In the genomic region with DNA sequence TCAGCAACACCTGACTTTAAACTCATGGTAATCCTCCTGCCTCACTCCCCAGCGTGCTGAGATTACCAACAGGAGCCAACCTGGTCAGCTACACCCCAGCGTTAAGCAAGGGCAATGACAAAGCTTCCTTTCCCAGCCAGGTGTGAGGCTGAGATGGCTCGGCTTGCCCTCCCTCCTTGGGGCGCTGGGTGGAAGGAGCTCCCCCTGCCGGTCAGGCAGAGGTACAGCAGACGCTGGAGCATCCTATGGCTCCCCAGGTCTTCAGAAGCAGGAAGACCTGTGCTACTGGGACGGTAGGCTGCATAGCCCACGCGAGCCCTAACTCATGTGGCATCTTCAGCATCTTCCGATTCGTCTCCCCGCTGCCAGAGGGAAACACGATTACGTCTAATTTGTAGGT, we compare ENCODE assay signal across 9 mouse cellular contexts.
DNase-seq lines count a peak whose midpoint lies in the region; ATAC-seq and TF ChIP-seq lines count a peak whose summit lies in the region.
"Had no signal": no experiment of that assay in that cellular context is flagged by ENCODE, and none has a peak within 500 bp of the region (broad histone marks: within the 10 kb centered on the region; RNA-seq: fewer than 3 reads in every experiment).

No protein-coding gene starts in this region.

- H3K27ac ChIP-seq in forebrain, embryonic 14.5 days (ENCODE audit: low read depth, low read length): no peak overlapping the region
- H3K27ac ChIP-seq in forebrain, embryonic 13.5 days: no peak overlapping the region
- no peak overlapping the region for H3K27ac ChIP-seq in neural tube, embryonic 11.5 days (ENCODE audit: low read depth, low read length)
- no peak overlapping the region for H3K27ac ChIP-seq in lung, embryonic 14.5 days (ENCODE audit: low read depth)
- H3K27ac ChIP-seq: limb, embryonic 13.5 days had no signal

- ATAC-seq in forebrain, embryonic 14.5 days: no peak
- no peak for ATAC-seq in forebrain, embryonic 13.5 days
- no peak for ATAC-seq in neural tube, embryonic 11.5 days (ENCODE audit: insufficient read depth, low FRiP score, low TSS enrichment)
- no peak for ATAC-seq in lung, embryonic 14.5 days (ENCODE audit: insufficient read depth)

- peak; percentile 27 for DNase-seq in forebrain, embryonic 14.5 days (ENCODE audit: low spot score)
- peak; percentile 51 for DNase-seq in neural tube, embryonic 11.5 days (ENCODE audit: low spot score)
- no peak for DNase-seq in neural tube, embryonic 10.5 days (ENCODE audit: extremely low spot score, low spot score)
- DNase-seq in cerebellum, postnatal 14 days: peak; percentile 42 to 45
- peak; percentile 67 for DNase-seq in lung, embryonic 14.5 days
- peak; percentile 80 for DNase-seq in splenic B cell, adult 2 months (ENCODE audit: low read depth, low spot score)
- DNase-seq in left cerebral cortex, adult 8-10 months (ENCODE audit: low spot score in 2 of 2): no peak

- 12% methylated on average over 14 of the region's 14 CpGs for WGBS in forebrain, embryonic 14.5 days
- WGBS in forebrain, embryonic 13.5 days: 8% methylated on average over 14 of the region's 14 CpGs
- 11% methylated on average over 14 of the region's 14 CpGs for WGBS in neural tube, embryonic 11.5 days
- WGBS in lung, embryonic 14.5 days: 23% methylated on average over 14 of the region's 14 CpGs

- H3K4me3 ChIP-seq in forebrain, embryonic 14.5 days (ENCODE audit: low read depth, low read length): no peak overlapping the region
- H3K4me3 ChIP-seq in forebrain, embryonic 13.5 days: no peak overlapping the region
- H3K4me3 ChIP-seq in neural tube, embryonic 11.5 days (ENCODE audit: low read depth, low read length): no peak overlapping the region
- H3K4me3 ChIP-seq in lung, embryonic 14.5 days (ENCODE audit: low read depth, low read length): no peak overlapping the region
- H3K4me3 ChIP-seq: limb, embryonic 13.5 days had no signal

- H3K9ac ChIP-seq in forebrain, embryonic 14.5 days (ENCODE audit: low read length): no peak overlapping the region
- no peak overlapping the region for H3K9ac ChIP-seq in forebrain, embryonic 13.5 days
- no peak overlapping the region for H3K9ac ChIP-seq in neural tube, embryonic 11.5 days (ENCODE audit: low read length)
- H3K9ac ChIP-seq in lung, embryonic 14.5 days: no peak overlapping the region
- H3K9ac ChIP-seq: limb, embryonic 13.5 days had no signal

- H3K9me3 ChIP-seq in forebrain, embryonic 14.5 days (replicated peaks; ENCODE audit: control insufficient read depth, low read length): no peaks in the 10 kb centered on the region
- H3K9me3 ChIP-seq in forebrain, embryonic 13.5 days (replicated peaks): no peaks in the 10 kb centered on the region; the same call in 1 of the 2 replicates
- no peaks in the 10 kb centered on the region for H3K9me3 ChIP-seq in neural tube, embryonic 11.5 days (ENCODE audit: control insufficient read depth, low read length)
- H3K9me3 ChIP-seq in lung, embryonic 14.5 days (ENCODE audit: low read depth, low read length): no peaks in the 10 kb centered on the region; the same call in 1 of the 2 replicates
- H3K9me3 ChIP-seq: limb, embryonic 13.5 days had no signal

- peak; percentile 95 for TF ChIP-seq CTCF in lung, embryonic 14.5 days (IDR thresholded peaks at IDR 0.05; ENCODE audit: low read depth)

- no peaks in the 10 kb centered on the region; the same call in 1 of the 2 replicates for H3K27me3 ChIP-seq in forebrain, embryonic 14.5 days (replicated peaks; ENCODE audit: control insufficient read depth, insufficient read depth, low read length)
- H3K27me3 ChIP-seq in forebrain, embryonic 13.5 days: 0 out of 2 replicates have a peak, but pooled peaks cover 16% of the 10 kb centered on the region
- H3K27me3 ChIP-seq in neural tube, embryonic 11.5 days (ENCODE audit: control insufficient read depth, insufficient read depth, low read length): 0 out of 2 replicates have a peak, but pooled peaks cover 2% of the 10 kb centered on the region
- H3K27me3 ChIP-seq in lung, embryonic 14.5 days (ENCODE audit: insufficient read depth, low read length): no peaks in the 10 kb centered on the region
- H3K27me3 ChIP-seq in splenic B cell, adult 2 months (ENCODE audit: control insufficient read depth, insufficient read depth, low read length, poor library complexity, severe bottlenecking): no peaks in the 10 kb centered on the region

- no peaks in the 10 kb centered on the region for H3K36me3 ChIP-seq in forebrain, embryonic 14.5 days (ENCODE audit: control insufficient read depth, insufficient read depth, low read length)
- no peaks in the 10 kb centered on the region for H3K36me3 ChIP-seq in forebrain, embryonic 13.5 days (ENCODE audit: poor library complexity, severe bottlenecking)
- H3K36me3 ChIP-seq in neural tube, embryonic 11.5 days (ENCODE audit: control insufficient read depth, insufficient read depth, low read length): no peaks in the 10 kb centered on the region
- no peaks in the 10 kb centered on the region for H3K36me3 ChIP-seq in lung, embryonic 14.5 days (ENCODE audit: insufficient read depth)
- no peaks in the 10 kb centered on the region for H3K36me3 ChIP-seq in splenic B cell, adult 2 months (ENCODE audit: control insufficient read depth, insufficient read depth, low read length, poor library complexity, severe bottlenecking)
- H3K36me3 ChIP-seq: limb, embryonic 13.5 days had no signal

- no peaks in the 10 kb centered on the region for H3K4me1 ChIP-seq in forebrain, embryonic 14.5 days (ENCODE audit: control insufficient read depth, insufficient read depth, low read length)
- no peaks in the 10 kb centered on the region for H3K4me1 ChIP-seq in forebrain, embryonic 13.5 days
- H3K4me1 ChIP-seq in neural tube, embryonic 11.5 days (ENCODE audit: control insufficient read depth, insufficient read depth, low read length): no peaks in the 10 kb centered on the region
- peaks cover 19% of the 10 kb centered on the region for H3K4me1 ChIP-seq in lung, embryonic 14.5 days (ENCODE audit: insufficient read depth)
- H3K4me1 ChIP-seq: limb, embryonic 13.5 days had no signal

- H3K4me2 ChIP-seq in forebrain, embryonic 14.5 days (ENCODE audit: low read length): no peak overlapping the region
- H3K4me2 ChIP-seq in forebrain, embryonic 13.5 days: no peak overlapping the region
- no peak overlapping the region for H3K4me2 ChIP-seq in neural tube, embryonic 11.5 days (ENCODE audit: low read depth)
- H3K4me2 ChIP-seq in lung, embryonic 14.5 days: no peak overlapping the region
- H3K4me2 ChIP-seq: limb, embryonic 13.5 days had no signal

Comparison
In these comparisons a context has a peak if more than half of its experiments do, and no peak if none do; other contexts are left out.
1. DNase-seq: peak in forebrain, embryonic 14.5 days (single experiment), neural tube, embryonic 11.5 days (single experiment), cerebellum, postnatal 14 days (2 of 2), lung, embryonic 14.5 days (single experiment) and splenic B cell, adult 2 months (single experiment); none in neural tube, embryonic 10.5 days (single experiment) and left cerebral cortex, adult 8-10 months (0 of 2).